Mouse (Mus musculus) megakaryocyte, adult 5-6 weeks (primary cell): Measurements from ENCODE around the gene Scgb2b12. TPM values are rescaled to one million over a fixed set of nuclear protein-coding genes. Genes with fewer than 3 reads are reported as not detected.
"Not testable (repeated sequence)": the region's sequence is repeated elsewhere in the genome, so short reads cannot be mapped to it uniquely, and the experiment has no call there.

Experiments
- ATAC-seq: 2 replicates; pipeline ENCODE4 v1.8.0; 2016; ENCODE audit warnings: mild to moderate bottlenecking, inconsistent platforms; ENCODE audit not compliant: poor library complexity, severe bottlenecking
- total RNA-seq, 2 experiments: library from RNA; stranded (forward) in 1 of 2; stranded (reverse) in 1 of 2; fragments of 153-499, 151-499 nt in 1 of 2; fragments of 221-1000, 200-1000 nt in 1 of 2; gene quantifications; 2 replicates each; pipeline versions ENCODE4 v1.2.3 to v1.2.4; 2015 to 2017

Gene Scgb2b12
- not detected in 2 replicates for total RNA-seq (2015)
- not detected in 2 replicates for total RNA-seq (2017)

- not testable (repeated sequence) for ATAC-seq
These were observed at the start of gene Scgb2b12 for GRCm38 (mm10) chr7:32327145-32327544. Scgb2b12 (minus strand) TSS chr7:32327245.

- ATAC-seq = not testable (repeated sequence)
These were observed 6.8 kb upstream of the Scgb2b12 start, which contains the start of gene Scgb1b12 for GRCm38 (mm10) chr7:32333882-32334281. Scgb1b12 (plus strand) TSS chr7:32334182.

Other genes with a start within 250 kb of the Scgb2b12 start
- gene Scgb1b10, start 226.4 kb downstream of the Scgb2b12 start, total RNA-seq (2015) = not detected in 2 replicates
- not detected in 2 replicates for gene Scgb1b10, start 226.4 kb downstream of the Scgb2b12 start, total RNA-seq (2017)
- gene Scgb2b11, start 116.1 kb downstream of the Scgb2b12 start, total RNA-seq (2015) = not detected in 2 replicates
- not detected in 2 replicates for gene Scgb2b11, start 116.1 kb downstream of the Scgb2b12 start, total RNA-seq (2017)
- gene Scgb1b11, start 104.4 kb downstream of the Scgb2b12 start, total RNA-seq (2015) = not detected in 2 replicates
- not detected in 2 replicates for gene Scgb1b11, start 104.4 kb downstream of the Scgb2b12 start, total RNA-seq (2017)
- not detected in 2 replicates for gene Scgb1b12, start 6.9 kb upstream of the Scgb2b12 start, total RNA-seq (2015)
- gene Scgb1b12, start 6.9 kb upstream of the Scgb2b12 start, total RNA-seq (2017) = not detected in 2 replicates
- gene Scgb1b29, start 114.3 kb upstream of the Scgb2b12 start, total RNA-seq (2015) = not detected in 2 replicates
- not detected in 2 replicates for gene Scgb1b29, start 114.3 kb upstream of the Scgb2b12 start, total RNA-seq (2017)